Mouse (Mus musculus): ENCODE data around the gene Gm10160. TPM values are rescaled to one million over a fixed set of nuclear protein-coding genes. Genes with fewer than 3 reads are reported as not detected.
A peak's percentile ranks its signal among the peaks of the same experiment; 100 is the strongest.
"Not testable (repeated sequence)": the region's sequence is repeated elsewhere in the genome, so short reads cannot be mapped to it uniquely, and the experiment has no call there.

The Gm10160 gene
- polyA plus RNA-seq, 1 experiment from 2014 or later = not detected

- H3K4me3 ChIP-seq (ENCODE audit: low read depth, low read length) = no peak overlapping the region
- no peak for ATAC-seq
- no peak for TF ChIP-seq CTCF (IDR thresholded peaks at IDR 0.05; ENCODE audit: low read depth)
- H3K9ac ChIP-seq (ENCODE audit: low read depth, low read length) = no peak overlapping the region
- WGBS = 60% methylated on average over 6 of the region's 6 CpGs
- no peaks in the 10 kb centered on the region for H3K27me3 ChIP-seq (replicated peaks; ENCODE audit: control insufficient read depth, insufficient read depth, low read length)
- H3K4me1 ChIP-seq (replicated peaks; ENCODE audit: control insufficient read depth, insufficient read depth, low read length) = no peaks in the 10 kb centered on the region
- H3K9me3 ChIP-seq (ENCODE audit: control insufficient read depth) = no peaks in the 10 kb centered on the region
- H3K36me3 ChIP-seq (ENCODE audit: control insufficient read depth, insufficient read depth) = no peaks in the 10 kb centered on the region
- no peak overlapping the region for H3K27ac ChIP-seq (ENCODE audit: low read depth, low read length)
- H3K4me2 ChIP-seq (replicated peaks; ENCODE audit: low read depth) = no peak overlapping the region
Measured at GRCm38 (mm10) chr7:81839746-81840145, 15.8 kb downstream of the Gm10160 start.

GRCm38 (mm10) chr7:81837771-81838170, 17.8 kb downstream of the Gm10160 start:
- H3K4me1 ChIP-seq (replicated peaks; ENCODE audit: control insufficient read depth, insufficient read depth, low read length); ATAC-seq; H3K27me3 ChIP-seq (replicated peaks; ENCODE audit: control insufficient read depth, insufficient read depth, low read length); H3K9ac ChIP-seq (ENCODE audit: low read depth, low read length); H3K4me3 ChIP-seq (ENCODE audit: low read depth, low read length); H3K36me3 ChIP-seq (ENCODE audit: control insufficient read depth, insufficient read depth); H3K27ac ChIP-seq (ENCODE audit: low read depth, low read length); H3K4me2 ChIP-seq (replicated peaks; ENCODE audit: low read depth); H3K9me3 ChIP-seq (ENCODE audit: control insufficient read depth): not testable (repeated sequence)
- WGBS = 90% methylated on average over 5 of the region's 5 CpGs

GRCm38 (mm10) chr7:81835430-81835829, 20.2 kb downstream of the Gm10160 start:
- no peak for TF ChIP-seq CTCF (IDR thresholded peaks at IDR 0.05; ENCODE audit: low read depth)
- no peak for ATAC-seq
- H3K4me2 ChIP-seq (replicated peaks; ENCODE audit: low read depth) = no peak overlapping the region
- no peak overlapping the region for H3K4me3 ChIP-seq (ENCODE audit: low read depth, low read length)
- H3K27ac ChIP-seq (ENCODE audit: low read depth, low read length) = no peak overlapping the region
- WGBS = 83% methylated on average over 5 of the region's 5 CpGs
- no peaks in the 10 kb centered on the region for H3K27me3 ChIP-seq (replicated peaks; ENCODE audit: control insufficient read depth, insufficient read depth, low read length)
- H3K9ac ChIP-seq (ENCODE audit: low read depth, low read length) = no peak overlapping the region
- H3K9me3 ChIP-seq (ENCODE audit: control insufficient read depth) = no peaks in the 10 kb centered on the region
- no peaks in the 10 kb centered on the region for H3K36me3 ChIP-seq (ENCODE audit: control insufficient read depth, insufficient read depth)
- H3K4me1 ChIP-seq (replicated peaks; ENCODE audit: control insufficient read depth, insufficient read depth, low read length) = no peaks in the 10 kb centered on the region

GRCm38 (mm10) chr7:81834847-81835246, 20.7 kb downstream of the Gm10160 start:
- no peak overlapping the region for H3K27ac ChIP-seq (ENCODE audit: low read depth, low read length)
- ATAC-seq = no peak
- H3K4me2 ChIP-seq (replicated peaks; ENCODE audit: low read depth) = no peak overlapping the region
- TF ChIP-seq CTCF (IDR thresholded peaks at IDR 0.05; ENCODE audit: low read depth) = peak; percentile 17; the same call in 1 of the 2 replicates
- no peaks in the 10 kb centered on the region for H3K36me3 ChIP-seq (ENCODE audit: control insufficient read depth, insufficient read depth)
- no peaks in the 10 kb centered on the region for H3K9me3 ChIP-seq (ENCODE audit: control insufficient read depth)
- H3K4me1 ChIP-seq (replicated peaks; ENCODE audit: control insufficient read depth, insufficient read depth, low read length) = no peaks in the 10 kb centered on the region
- no peak overlapping the region for H3K4me3 ChIP-seq (ENCODE audit: low read depth, low read length)
- H3K27me3 ChIP-seq (replicated peaks; ENCODE audit: control insufficient read depth, insufficient read depth, low read length) = no peaks in the 10 kb centered on the region
- H3K9ac ChIP-seq (ENCODE audit: low read depth, low read length) = no peak overlapping the region

GRCm38 (mm10) chr7:81829379-81829894, 26.2 kb downstream of the Gm10160 start, which contains the start of gene Btbd1:
Gene Btbd1 (minus strand): TSS chr7:81829431.
- Histone ChIP-seq H3K4me1 (replicated peaks; ENCODE audit: control insufficient read depth, insufficient read depth, low read length) (0 out of 2 replicates have a peak, but pooled peaks cover 14% of the 10 kb centered on the region), H3K4me2 (replicated peaks; ENCODE audit: low read depth) (peak within 1 kb of the TSS; percentile 70), H3K27ac (ENCODE audit: low read depth, low read length) (peak within 1 kb of the TSS; percentile 91), H3K27me3 (replicated peaks; ENCODE audit: control insufficient read depth, insufficient read depth, low read length) (no peaks in the 10 kb centered on the region), H3K9me3 (ENCODE audit: control insufficient read depth) (no peaks in the 10 kb centered on the region), H3K36me3 (ENCODE audit: control insufficient read depth, insufficient read depth) (no peaks in the 10 kb centered on the region), H3K4me3 (ENCODE audit: low read depth, low read length) (peak within 1 kb of the TSS; percentile 69), H3K9ac (ENCODE audit: low read depth, low read length) (peak within 1 kb of the TSS; percentile 86)
- TF ChIP-seq CTCF (IDR thresholded peaks at IDR 0.05; ENCODE audit: low read depth) = no peak
- WGBS = under 1% methylated on average over 42 of the region's 58 CpGs
- peak; percentile 90 for ATAC-seq

GRCm38 (mm10) chr7:81828681-81829378, 26.8 kb downstream of the Gm10160 start:
- peak overlapping the region; percentile 86 for H3K9ac ChIP-seq (ENCODE audit: low read depth, low read length)
- H3K4me2 ChIP-seq (replicated peaks; ENCODE audit: low read depth) = peak overlapping the region; percentile 70
- WGBS = under 1% methylated on average over 66 of the region's 91 CpGs
- no peaks in the 10 kb centered on the region for H3K27me3 ChIP-seq (replicated peaks; ENCODE audit: control insufficient read depth, insufficient read depth, low read length)
- TF ChIP-seq CTCF (IDR thresholded peaks at IDR 0.05; ENCODE audit: low read depth) = no peak
- peak overlapping the region; percentile 91 for H3K27ac ChIP-seq (ENCODE audit: low read depth, low read length)
- H3K9me3 ChIP-seq (ENCODE audit: control insufficient read depth) = no peaks in the 10 kb centered on the region
- H3K36me3 ChIP-seq (ENCODE audit: control insufficient read depth, insufficient read depth) = no peaks in the 10 kb centered on the region
- peak; percentile 62 for ATAC-seq
- H3K4me1 ChIP-seq (replicated peaks; ENCODE audit: control insufficient read depth, insufficient read depth, low read length) = 0 out of 2 replicates have a peak, but pooled peaks cover 14% of the 10 kb centered on the region
- peak overlapping the region; percentile 69 for H3K4me3 ChIP-seq (ENCODE audit: low read depth, low read length)

All from intestine, postnatal 0 days (tissue).